Mouse (Mus musculus) CH12.LX (cell line): ENCODE measurements around the gene Zfp771. TPM values are rescaled to one million over a fixed set of nuclear protein-coding genes. Genes with fewer than 3 reads are reported as not detected.

Experiments
- DNase-seq: peaks from one replicate; pipeline ENCODE4 v3.0.0-alpha.2; 2013; ENCODE audit errors: extremely low read depth
- H3K27ac ChIP-seq: 2 replicates; pipeline ENCODE4 v1.5.1; 2012; ENCODE audit warnings: low read depth, mild to moderate bottlenecking, control low read depth, moderate library complexity; ENCODE audit not compliant: insufficient read depth
- H3K27me3 ChIP-seq: replicated peaks from 2 replicates; pipeline ENCODE3; 2012; ENCODE audit warnings: inconsistent platforms
- H3K36me3 ChIP-seq, 2 experiments: replicated peaks in 1 of 2; 2 replicates each; pipeline versions ENCODE3 to v1.6.1; 2012; ENCODE audit warnings: inconsistent platforms in 1 of 2, low read length in 1 of 2, mild to moderate bottlenecking in 1 of 2, mixed read lengths in 1 of 2, moderate library complexity in 1 of 2; ENCODE audit not compliant: control insufficient read depth in 1 of 2, insufficient read depth in 1 of 2
- H3K4me1 ChIP-seq, 2 experiments: 2 replicates each; pipeline ENCODE4 v1.6.1; 2012; ENCODE audit warnings: inconsistent platforms in 1 of 2, moderate library complexity in 1 of 2; ENCODE audit not compliant: insufficient read depth in 2 of 2, control insufficient read depth in 1 of 2
- H3K4me2 ChIP-seq: 2 replicates; pipeline ENCODE4 v1.6.1; 2012; ENCODE audit warnings: low read depth, mild to moderate bottlenecking, control low read depth; ENCODE audit not compliant: poor library complexity, insufficient read depth, severe bottlenecking
- H3K4me3 ChIP-seq, 3 experiments: fragments of 150-350 bp in 1 of 3; sonication (generic) in 1 of 3; replicated peaks in 1 of 3; 2 replicates each; pipeline versions ENCODE3 to v1.5.1; 2011 to 2012; ENCODE audit warnings: low read depth in 2 of 3, low read length in 2 of 3, mild to moderate bottlenecking in 2 of 3, moderate library complexity in 2 of 3, control low read depth in 1 of 3, improper control_type of control experiment in 1 of 3, inconsistent platforms in 1 of 3, mixed read lengths in 1 of 3; ENCODE audit not compliant: poor library complexity in 1 of 3
- H3K79me2 ChIP-seq: replicated peaks from 2 replicates; pipeline ENCODE4 v1.6.1; 2012; ENCODE audit warnings: mild to moderate bottlenecking, moderate library complexity; ENCODE audit not compliant: control insufficient read depth, poor library complexity, insufficient read depth, severe bottlenecking; ENCODE audit errors: extremely low read depth
- H3K9ac ChIP-seq: 2 replicates; pipeline ENCODE4 v1.6.1; 2012; ENCODE audit warnings: low read depth, mild to moderate bottlenecking, control low read depth, moderate library complexity; ENCODE audit not compliant: insufficient read depth
- H3K9me3 ChIP-seq: replicated peaks from 2 replicates; pipeline ENCODE3; 2012; ENCODE audit warnings: low read length, inconsistent platforms, mixed read lengths
- BHLHE40 ChIP-seq: IDR thresholded peaks from 2 replicates; pipeline ENCODE4 v1.6.1; 2011; ENCODE audit warnings: mild to moderate bottlenecking, low read depth, low read length, improper control_type of control experiment
- CHD1 ChIP-seq: IDR thresholded peaks from 2 replicates; pipeline ENCODE4 v1.6.1; 2012; ENCODE audit warnings: low read depth, low read length, improper control_type of control experiment, inconsistent platforms
- CHD2 ChIP-seq: IDR thresholded peaks from 2 replicates; pipeline ENCODE4 v1.6.1; 2011; ENCODE audit warnings: low read length, improper control_type of control experiment
- E2F4 ChIP-seq: IDR thresholded peaks from 2 replicates; pipeline ENCODE4 v1.6.1; 2011; ENCODE audit warnings: low read depth, low read length, improper control_type of control experiment; ENCODE audit not compliant: insufficient replicate concordance
- ELF1 ChIP-seq: IDR thresholded peaks from 2 replicates; pipeline ENCODE4 v1.6.1; 2014; ENCODE audit warnings: low read depth, mild to moderate bottlenecking, inconsistent platforms, low read length, improper control_type of control experiment
- EP300 ChIP-seq: IDR thresholded peaks from 2 replicates; pipeline ENCODE4 v1.6.1; 2011; ENCODE audit warnings: low read length, improper control_type of control experiment
- ETS1 ChIP-seq: conservative IDR thresholded peaks from 2 replicates; pipeline ENCODE4 v1.6.1; 2012; ENCODE audit warnings: low read depth, mild to moderate bottlenecking, inconsistent platforms, low read length, improper control_type of control experiment, moderate library complexity
- GABPA ChIP-seq: IDR thresholded peaks from 2 replicates; pipeline ENCODE4 v1.6.1; 2012; ENCODE audit warnings: low read depth, low read length, improper control_type of control experiment, inconsistent platforms; ENCODE audit not compliant: insufficient replicate concordance
- HCFC1 ChIP-seq: IDR thresholded peaks from 2 replicates; pipeline ENCODE4 v1.6.1; 2012; ENCODE audit warnings: low read depth, mild to moderate bottlenecking, inconsistent platforms, low read length, improper control_type of control experiment
- IRF4 ChIP-seq: IDR thresholded peaks from 2 replicates; pipeline ENCODE4 v1.6.1; 2014; ENCODE audit warnings: low read depth, mild to moderate bottlenecking, inconsistent platforms, low read length, improper control_type of control experiment
- JUN ChIP-seq: IDR thresholded peaks from 2 replicates; pipeline ENCODE4 v1.6.1; 2011; ENCODE audit warnings: low read depth, mild to moderate bottlenecking, low read length, improper control_type of control experiment, moderate library complexity; ENCODE audit not compliant: insufficient read depth
- JUND ChIP-seq: conservative IDR thresholded peaks from 2 replicates; pipeline ENCODE4 v1.6.1; 2011; ENCODE audit warnings: low read depth, low read length, improper control_type of control experiment
- KAT2A ChIP-seq: IDR thresholded peaks from 2 replicates; pipeline ENCODE4 v1.6.1; 2012; ENCODE audit warnings: low read length, improper control_type of control experiment, inconsistent platforms; ENCODE audit not compliant: insufficient replicate concordance
- MAFK ChIP-seq: IDR thresholded peaks from 2 replicates; pipeline ENCODE4 v1.6.1; 2011; ENCODE audit warnings: low read length, improper control_type of control experiment; ENCODE audit not compliant: insufficient replicate concordance
- MAX ChIP-seq: IDR thresholded peaks from 2 replicates; pipeline ENCODE4 v1.6.1; 2011; ENCODE audit warnings: low read length, improper control_type of control experiment
- MAZ ChIP-seq: IDR thresholded peaks from 2 replicates; pipeline ENCODE4 v1.6.1; 2012; ENCODE audit warnings: low read depth, mild to moderate bottlenecking, inconsistent platforms, low read length, improper control_type of control experiment, moderate library complexity
- MEF2A ChIP-seq: IDR thresholded peaks from 2 replicates; pipeline ENCODE4 v1.6.1; 2014; ENCODE audit warnings: low read depth, mild to moderate bottlenecking, inconsistent platforms, low read length, improper control_type of control experiment, borderline replicate concordance
- MXI1 ChIP-seq: IDR thresholded peaks from 2 replicates; pipeline ENCODE4 v1.6.1; 2011; ENCODE audit warnings: mild to moderate bottlenecking, low read depth, low read length, improper control_type of control experiment
- NELFE ChIP-seq: IDR thresholded peaks from 2 replicates; pipeline ENCODE4 v1.6.1; 2011; ENCODE audit warnings: low read depth, low read length, improper control_type of control experiment
- NRF1 ChIP-seq: IDR thresholded peaks from 2 replicates; pipeline ENCODE4 v1.6.1; 2014; ENCODE audit warnings: low read depth, mild to moderate bottlenecking, inconsistent platforms, low read length, improper control_type of control experiment, moderate library complexity
- PAX5 ChIP-seq: IDR thresholded peaks from 2 replicates; pipeline ENCODE4 v1.6.1; 2012; ENCODE audit warnings: low read length, inconsistent platforms, mixed read lengths
- POLR2A ChIP-seq: IDR thresholded peaks from 2 replicates; pipeline ENCODE4 v1.6.1; 2011; ENCODE audit warnings: low read depth, mild to moderate bottlenecking, improper control_type of control experiment, low read length
- POLR2AphosphoS2 ChIP-seq: IDR thresholded peaks from 2 replicates; pipeline ENCODE4 v1.6.1; 2011; ENCODE audit warnings: low read depth, low read length, improper control_type of control experiment
- RCOR1 ChIP-seq: conservative IDR thresholded peaks from 2 replicates; pipeline ENCODE4 v1.6.1; 2012; ENCODE audit warnings: low read depth, mild to moderate bottlenecking, inconsistent platforms, low read length, improper control_type of control experiment
- SIN3A ChIP-seq: IDR thresholded peaks from 2 replicates; pipeline ENCODE4 v1.6.1; 2012; ENCODE audit warnings: low read length, improper control_type of control experiment, inconsistent platforms
- TBP ChIP-seq: conservative IDR thresholded peaks from 2 replicates; pipeline ENCODE4 v1.6.1; 2011; ENCODE audit warnings: low read depth, low read length, improper control_type of control experiment
- TCF12 ChIP-seq: IDR thresholded peaks from 2 replicates; pipeline ENCODE4 v1.6.1; 2014; ENCODE audit warnings: low read depth, mild to moderate bottlenecking, inconsistent platforms, low read length, improper control_type of control experiment
- UBTF ChIP-seq: IDR thresholded peaks from 2 replicates; pipeline ENCODE4 v1.6.1; 2012; ENCODE audit warnings: low read depth, mild to moderate bottlenecking, inconsistent platforms, low read length, improper control_type of control experiment, moderate library complexity
- USF2 ChIP-seq: conservative IDR thresholded peaks from 2 replicates; pipeline ENCODE4 v1.6.1; 2011; ENCODE audit warnings: low read depth, low read length, improper control_type of control experiment
- ZC3H11A ChIP-seq: IDR thresholded peaks from 2 replicates; pipeline ENCODE4 v1.6.1; 2012; ENCODE audit warnings: low read depth, mild to moderate bottlenecking, inconsistent platforms, low read length, improper control_type of control experiment
- ZKSCAN1 ChIP-seq: IDR thresholded peaks from 2 replicates; pipeline ENCODE4 v1.6.1; 2012; ENCODE audit warnings: low read depth, inconsistent platforms, low read length, improper control_type of control experiment, borderline replicate concordance
- ZMIZ1 ChIP-seq: IDR thresholded peaks from 2 replicates; pipeline ENCODE4 v1.6.1; 2012; ENCODE audit warnings: low read depth, mild to moderate bottlenecking, inconsistent platforms, low read length, improper control_type of control experiment
- ZNF384 ChIP-seq: IDR thresholded peaks from 2 replicates; pipeline ENCODE4 v1.6.1; 2012; ENCODE audit warnings: low read depth, low read length, improper control_type of control experiment, inconsistent platforms
- dilution Hi-C: fragments of 300-500 bp; cut with MboI; formaldehyde crosslinking; loops from 2 replicates; pipeline ENCODE4 v1.14.3; 2020; ENCODE audit warnings: low sequenced_read_pairs; ENCODE audit not compliant: extremely low pct_unique_long_range_greater_than_20kb, extremely low pct_ligation_motif_present
- in situ Hi-C: fragments of 300-500 bp; cut with MboI; formaldehyde crosslinking; loops from 3 replicates; pipeline ENCODE4 v1.14.3; 2019; ENCODE audit warnings: low sequenced_read_pairs, low pct_ligation_motif_present, low pct_unique_long_range_greater_than_20kb, mixed read lengths
- polyA plus RNA-seq: library from polyadenylated mRNA; unstranded; fragments of >175 nt; gene quantifications from 2 replicates; pipeline ENCODE4 v1.2.1, GENCODE M21; 2012; ENCODE audit warnings: low read depth; ENCODE audit not compliant: insufficient read length
- total RNA-seq, 2 experiments: library from RNA; depleted of rRNA; stranded (reverse); fragments of 300-350 nt in 1 of 2; fragments of >200 nt in 1 of 2; gene quantifications; 2 replicates each; pipeline ENCODE4 v1.2.3; 2012 to 2014

The Zfp771 gene
- total and polyA plus RNA-seq, 3 experiments, result 26.5 to 35.5 (median 27.0) TPM

DNA sequence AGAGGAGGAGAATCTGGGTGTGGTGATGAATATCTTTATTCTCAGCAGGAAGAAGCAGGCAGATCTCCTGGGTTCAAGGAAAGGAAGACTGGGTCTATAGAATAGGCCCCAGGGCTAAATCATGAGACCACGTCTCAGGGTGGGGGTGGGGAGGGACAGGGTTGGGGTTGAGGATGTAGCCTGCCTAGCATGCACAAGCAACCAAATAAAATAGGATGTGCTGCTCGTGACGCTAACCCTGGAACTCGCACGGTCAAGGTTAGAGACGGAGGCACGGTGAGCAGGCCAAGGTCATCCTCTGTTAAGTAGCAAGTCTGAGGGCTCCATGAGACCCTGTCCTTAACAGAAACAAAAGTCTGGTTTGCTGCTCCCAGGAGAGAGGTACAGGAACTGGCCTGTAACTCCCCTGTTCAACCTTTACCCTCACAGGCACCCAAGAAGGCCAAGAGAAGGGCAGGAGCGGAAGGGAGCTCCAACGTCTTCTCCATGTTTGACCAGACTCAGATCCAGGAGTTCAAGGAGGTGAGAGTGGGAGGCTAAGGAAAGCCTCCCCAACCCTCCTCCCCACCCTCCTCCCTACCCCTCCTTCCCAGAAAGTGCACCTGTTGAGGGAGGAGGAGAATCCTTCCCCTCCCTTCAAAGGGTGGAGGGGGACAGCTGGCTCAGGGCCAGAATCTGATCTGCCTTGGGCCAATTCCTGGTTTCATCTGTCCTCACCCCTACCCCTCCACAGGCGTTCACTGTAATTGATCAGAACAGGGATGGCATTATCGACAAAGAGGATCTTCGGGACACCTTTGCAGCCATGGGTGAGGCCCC lies 31.4 kb upstream of the Zfp771 start:
- no peak overlapping the region for H3K27ac ChIP-seq
- TF ChIP-seq NRF1, result no peak
- TF ChIP-seq ZC3H11A, result no peak
- TF ChIP-seq BHLHE40, result no peak
- no peak for TF ChIP-seq RCOR1
- TF ChIP-seq IRF4, result no peak
- no peak for TF ChIP-seq ZNF384
- TF ChIP-seq TBP, result no peak
- no peak for TF ChIP-seq ZKSCAN1
- no peak for TF ChIP-seq MEF2A
- no peak for TF ChIP-seq HCFC1
- no peak for TF ChIP-seq ELF1
- no peak for TF ChIP-seq SIN3A
- TF ChIP-seq, all 38 proteins: peak for 0
- dilution Hi-C loops (no loop called here), in situ Hi-C loops (no loop called here)
- peaks cover 10 to 52% of the 10 kb centered on the region in 2 experiments for H3K4me1 ChIP-seq
- H3K27me3 ChIP-seq, result no peaks in the 10 kb centered on the region
- H3K4me3 ChIP-seq, result no peak overlapping the region
- H3K4me2 ChIP-seq, result no peak overlapping the region
- H3K79me2 ChIP-seq, result peaks cover 19% of the 10 kb centered on the region
- no peak overlapping the region for H3K9ac ChIP-seq
- peaks cover 26 to 44% of the 10 kb centered on the region in 2 experiments for H3K36me3 ChIP-seq
- no peaks in the 10 kb centered on the region for H3K9me3 ChIP-seq
- no peak for DNase-seq

DNA sequence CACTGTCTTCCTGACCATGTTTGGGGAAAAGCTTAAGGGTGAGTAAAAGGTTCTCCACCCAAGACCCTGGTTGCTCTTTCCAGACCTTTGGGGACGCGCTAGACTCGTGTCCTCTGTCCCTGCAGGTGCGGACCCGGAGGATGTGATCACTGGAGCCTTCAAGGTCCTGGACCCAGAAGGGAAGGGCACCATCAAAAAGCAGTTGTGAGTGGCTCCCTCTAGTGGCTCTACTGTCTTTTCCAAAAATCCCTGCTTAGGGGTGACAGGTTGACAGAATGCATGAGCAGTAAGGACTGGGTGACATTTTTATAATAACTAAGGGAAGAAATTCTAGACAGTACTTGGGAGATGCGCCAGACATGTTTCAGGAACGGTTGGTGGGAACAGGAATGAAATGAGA lies 30.6 kb upstream of the Zfp771 start:
- in situ Hi-C loops (no loop called here), dilution Hi-C loops (no loop called here)
- Histone ChIP-seq H3K9ac (no peak overlapping the region), H3K36me3 (peaks cover 26 to 44% of the 10 kb centered on the region in 2 experiments), H3K79me2 (peaks cover 18% of the 10 kb centered on the region), H3K27me3 (no peaks in the 10 kb centered on the region), H3K4me1 (peaks cover 10 to 53% of the 10 kb centered on the region in 2 experiments), H3K4me3 (no peak overlapping the region), H3K9me3 (no peaks in the 10 kb centered on the region), H3K27ac (no peak overlapping the region), H3K4me2 (no peak overlapping the region)
- peak; percentile 65 for DNase-seq
- no peak for TF ChIP-seq HCFC1
- TF ChIP-seq MXI1, result no peak
- TF ChIP-seq E2F4, result no peak
- no peak for TF ChIP-seq NRF1
- TF ChIP-seq EP300, result no peak
- no peak for TF ChIP-seq GABPA
- TF ChIP-seq MAZ, result no peak
- no peak for TF ChIP-seq UBTF
- no peak for TF ChIP-seq ETS1
- TF ChIP-seq KAT2A, result no peak
- TF ChIP-seq PAX5, result no peak
- TF ChIP-seq JUND, result no peak
- no peak for TF ChIP-seq POLR2A
- TF ChIP-seq MAFK, result no peak
- TF ChIP-seq JUN, result no peak
- TF ChIP-seq NELFE, result no peak
- TF ChIP-seq ZMIZ1, result no peak
- TF ChIP-seq CHD1, result no peak
- TF ChIP-seq CHD2, result no peak
- TF ChIP-seq POLR2AphosphoS2, result no peak; the same call in 1 of the 2 replicates
- no peak for TF ChIP-seq TCF12
- no peak for TF ChIP-seq SIN3A
- TF ChIP-seq USF2, result no peak
- no peak for TF ChIP-seq MAX
